Mouse (Mus musculus): ENCODE measurements at regions not wholly inside any gene's neighbourhood (a gene's known extent, or its start where the extent isn't known, plus 50 kb on each side); places are given as distances from the start of the nearest gene placed in this dataset.

DNA sequence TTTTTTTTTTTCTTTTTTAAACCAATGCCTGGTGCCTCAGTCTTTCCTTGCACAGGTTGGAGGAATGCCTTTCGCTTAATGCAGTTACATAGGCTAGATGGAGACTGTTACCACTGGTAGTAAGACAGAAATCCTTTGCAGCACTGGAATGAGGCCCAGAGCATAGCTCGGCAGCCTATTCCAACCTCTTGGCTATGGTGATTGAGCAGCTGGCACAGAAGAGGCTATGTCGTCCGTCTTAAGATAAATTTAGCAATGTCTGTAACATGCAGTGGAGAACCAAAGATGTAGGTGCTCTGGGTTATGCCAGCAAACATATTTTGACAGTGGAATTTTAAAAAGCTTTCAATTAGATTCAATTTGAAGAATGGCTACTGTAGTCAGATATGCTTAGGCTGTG, 343.2 kb upstream of the Fam98a start:
- no peak for DNase-seq (ENCODE audit: low read depth)

DNA sequence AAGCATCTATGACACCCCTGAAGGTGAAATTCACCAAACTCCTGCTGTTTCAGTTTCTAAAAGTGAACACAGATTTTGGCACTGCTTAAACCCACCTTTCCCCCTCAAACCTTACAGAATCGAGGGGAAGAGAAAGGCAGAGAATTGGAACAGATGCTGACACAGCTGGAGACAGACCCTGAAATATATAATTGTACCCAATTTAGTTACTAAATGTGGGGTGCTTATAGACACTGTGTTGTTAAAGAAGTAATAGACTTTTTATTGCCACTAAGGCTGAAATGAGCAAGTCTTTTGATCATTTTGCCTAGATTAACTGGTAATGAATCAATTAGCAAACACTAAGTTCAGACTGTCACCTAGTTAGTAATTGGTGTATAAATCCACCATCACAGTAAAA, 341.8 kb upstream of the Fam98a start:
- no peak for DNase-seq (ENCODE audit: low read depth)

DNA sequence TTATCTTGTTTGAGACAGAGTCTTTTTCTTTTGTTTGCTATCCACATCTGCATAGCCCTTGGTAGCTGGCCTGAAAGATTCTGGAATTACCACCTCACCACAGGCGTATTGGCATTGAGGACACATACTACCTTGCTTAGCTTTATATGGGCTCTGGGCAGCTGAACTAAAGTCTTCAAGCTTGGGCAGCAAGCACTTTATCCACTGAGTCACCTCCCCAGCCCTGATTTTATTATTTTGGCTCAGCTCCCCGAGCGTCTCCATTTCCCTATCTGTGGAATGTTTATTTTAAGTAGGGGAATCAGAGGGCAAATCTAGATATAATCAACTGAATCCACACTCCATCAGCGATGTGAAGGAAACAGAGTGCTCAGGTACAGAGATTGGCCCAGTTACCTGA, 340.4 kb upstream of the Fam98a start:
- DNase-seq (ENCODE audit: low read depth), result no peak

GRCm38 (mm10) chr17:75891564-75891963, 339.8 kb upstream of the Fam98a start:
- DNase-seq (ENCODE audit: low read depth), result no peak

DNA sequence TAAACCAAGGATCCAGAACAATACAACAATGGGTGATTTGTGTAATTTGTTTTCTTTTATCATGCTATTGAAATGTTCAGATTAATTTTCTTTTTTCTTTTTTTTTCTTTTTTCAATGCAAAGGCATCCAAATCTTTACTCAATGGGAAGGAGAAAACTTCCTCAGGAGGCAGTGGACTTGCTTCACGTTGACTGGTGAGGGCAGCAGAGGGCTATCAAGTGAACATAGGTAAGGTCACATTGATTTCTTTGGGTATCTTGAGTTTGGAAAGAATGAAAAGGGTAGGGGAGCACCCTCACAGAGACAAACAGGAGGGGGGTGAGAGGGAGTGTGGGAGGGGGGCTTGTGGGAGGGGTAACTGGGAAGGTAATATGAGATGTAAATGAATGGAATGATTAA, 326.1 kb upstream of the Fam98a start:
- no peak for DNase-seq (ENCODE audit: low read depth)

DNA sequence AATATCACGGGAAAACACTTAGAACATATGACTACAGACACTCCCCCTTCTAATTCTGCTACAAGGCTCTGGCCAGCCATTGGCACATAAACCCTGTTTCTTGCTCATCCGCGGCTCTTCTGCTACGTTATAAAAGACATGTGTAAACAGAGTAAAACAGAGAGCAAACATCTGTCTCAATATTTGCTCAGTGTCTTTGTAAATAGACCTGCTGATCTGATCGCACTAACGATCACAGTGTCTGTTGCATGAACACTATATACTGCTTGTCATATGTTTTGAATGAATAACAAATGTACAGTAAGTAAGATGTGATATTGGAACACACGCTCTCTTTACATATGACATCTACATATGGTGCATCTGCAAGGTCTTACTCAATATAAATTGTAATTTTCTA, 325.1 kb upstream of the Fam98a start:
- DNase-seq (ENCODE audit: low read depth), result no peak

- no peak for DNase-seq (ENCODE audit: low read depth)
These were observed 322.8 kb upstream of the Fam98a start for GRCm38 (mm10) chr17:75874535-75874934.

DNA sequence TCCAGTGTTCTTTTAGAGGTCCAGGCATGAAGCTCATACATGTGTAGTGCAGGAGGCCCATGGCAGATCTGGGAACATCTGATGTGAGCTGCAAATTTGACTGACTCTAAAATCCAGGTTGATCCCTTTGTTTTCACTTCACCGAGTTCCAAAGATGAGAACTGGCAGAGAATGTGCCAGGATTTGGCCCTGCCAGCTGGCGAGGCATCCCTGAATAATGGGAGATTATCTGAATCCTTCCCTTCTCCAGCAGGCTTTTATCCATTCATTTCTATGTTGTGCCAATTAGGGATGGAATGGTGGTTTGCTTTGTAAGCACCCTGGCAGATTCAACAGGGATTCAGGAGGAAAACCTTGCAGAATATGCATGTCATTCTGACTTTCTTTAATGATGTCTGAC, 318.7 kb upstream of the Fam98a start:
- no peak for DNase-seq (ENCODE audit: low read depth)

GRCm38 (mm10) chr17:75857015-75857414, 305.3 kb upstream of the Fam98a start:
- no peak for DNase-seq (ENCODE audit: low read depth)

GRCm38 (mm10) chr17:75815997-75816626, 264.4 kb upstream of the Fam98a start:
- no peak for DNase-seq (ENCODE audit: low read depth)

GRCm38 (mm10) chr17:75812163-75812562, 260.4 kb upstream of the Fam98a start:
- DNase-seq (ENCODE audit: low read depth), result no peak

DNA sequence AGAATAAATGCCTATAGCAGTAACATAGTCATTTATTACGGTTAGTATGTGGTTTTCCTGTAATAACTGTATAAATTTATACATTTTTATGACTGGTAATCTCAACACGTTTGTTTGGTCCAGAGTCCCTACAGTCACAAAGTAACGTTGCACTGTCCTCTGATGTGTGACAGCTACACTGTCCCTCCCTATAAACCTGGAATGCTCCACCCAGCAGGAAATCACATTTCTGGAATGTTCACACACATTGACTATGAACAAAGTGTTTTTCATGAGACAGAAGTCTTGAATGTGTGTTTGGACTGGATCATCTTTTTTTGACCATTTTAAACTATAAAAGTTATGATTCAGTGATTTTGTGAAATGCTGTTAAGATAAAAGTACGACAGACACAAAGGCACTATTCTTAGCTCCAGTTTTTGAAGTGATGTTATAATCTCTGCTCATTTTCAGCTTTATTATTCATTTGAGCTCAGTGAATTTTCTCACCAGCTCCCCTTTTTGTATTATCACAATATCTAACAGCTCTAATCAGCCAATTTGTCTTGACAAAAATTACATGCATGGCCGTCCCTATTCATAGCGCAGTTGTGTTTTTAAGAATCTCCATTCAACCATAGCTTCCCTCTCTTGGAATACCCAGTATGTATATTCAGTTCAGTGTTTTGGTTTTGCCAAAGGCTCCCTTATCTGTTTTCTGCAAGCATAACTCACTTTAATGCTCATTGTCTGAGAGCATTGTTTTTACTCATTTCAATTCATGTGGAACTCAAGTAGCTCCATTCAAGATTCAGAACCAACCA, 257.0 kb upstream of the Fam98a start:
- DNase-seq (ENCODE audit: low read depth), result no peak

GRCm38 (mm10) chr17:75808025-75808424, 256.3 kb upstream of the Fam98a start:
- DNase-seq (ENCODE audit: low read depth), result no peak

GRCm38 (mm10) chr17:75804358-75804757, 252.6 kb upstream of the Fam98a start:
- DNase-seq (ENCODE audit: low read depth), result no peak

DNA sequence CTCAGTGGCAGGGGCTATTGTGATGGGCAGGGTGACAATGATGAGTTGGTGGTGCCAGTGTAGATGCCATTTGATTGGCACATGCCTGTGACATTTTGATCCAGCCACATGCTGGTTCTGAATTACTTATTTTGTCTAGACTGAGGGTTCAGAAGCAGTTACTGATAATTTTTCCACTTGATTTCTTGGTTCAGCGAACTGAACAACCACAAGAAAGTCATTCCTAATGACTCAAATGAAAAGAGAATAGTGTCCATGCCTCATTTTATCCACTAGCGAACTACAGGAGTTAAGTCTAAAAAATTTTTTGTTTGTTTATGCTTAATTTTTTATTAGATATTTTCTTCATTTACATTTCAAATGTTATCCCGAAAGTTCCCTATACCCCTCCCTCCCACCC, 244.6 kb upstream of the Fam98a start:
- no peak for DNase-seq (ENCODE audit: low read depth)

GRCm38 (mm10) chr17:75795772-75796171, 244.0 kb upstream of the Fam98a start:
- DNase-seq (ENCODE audit: low read depth), result no peak

DNA sequence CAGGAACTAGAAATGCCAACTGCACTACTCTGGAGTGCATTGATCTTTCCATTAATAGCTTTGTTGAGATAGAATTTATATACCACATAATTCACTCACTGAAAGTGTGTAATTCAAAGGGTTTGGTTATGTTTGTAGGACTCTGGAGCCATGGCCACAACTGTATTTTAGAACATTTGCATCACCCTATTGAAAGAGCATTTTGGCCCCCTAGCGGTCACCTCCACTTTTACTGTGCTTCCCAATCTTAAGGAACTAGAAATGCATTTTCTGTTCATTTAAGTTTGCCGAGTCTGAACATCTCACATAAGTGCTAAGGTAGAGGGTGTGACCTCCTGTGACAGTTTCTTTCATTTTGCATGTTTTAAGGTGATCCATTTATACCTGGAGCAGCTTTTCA, 228.0 kb upstream of the Fam98a start:
- DNase-seq (ENCODE audit: low read depth), result no peak

GRCm38 (mm10) chr17:75776611-75777010, 224.9 kb upstream of the Fam98a start:
- no peak for DNase-seq (ENCODE audit: low read depth)

GRCm38 (mm10) chr17:75775518-75775917, 223.8 kb upstream of the Fam98a start:
- DNase-seq (ENCODE audit: low read depth), result no peak

DNA sequence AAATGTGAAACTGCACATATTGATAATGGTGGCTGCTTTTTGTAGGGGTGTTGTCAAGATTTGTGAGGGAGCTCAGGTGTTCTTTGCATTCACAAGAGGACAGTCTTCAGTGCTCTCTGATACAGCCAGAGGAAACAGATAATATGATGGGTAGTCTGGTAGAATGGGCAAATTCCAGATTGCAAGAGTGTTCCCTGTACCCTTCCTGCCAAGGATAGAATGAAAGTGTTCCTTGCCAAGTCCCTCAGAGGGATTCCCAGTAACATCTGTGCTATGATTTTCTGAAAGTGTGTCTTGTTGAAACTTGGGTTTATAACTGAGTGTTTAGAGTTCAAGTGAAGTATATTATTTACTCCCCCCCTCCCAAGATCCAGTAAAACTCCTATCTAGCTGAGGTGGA, 221.1 kb upstream of the Fam98a start:
- no peak for DNase-seq (ENCODE audit: low read depth)

GRCm38 (mm10) chr17:75768654-75769053, 216.9 kb upstream of the Fam98a start:
- no peak for DNase-seq (ENCODE audit: low read depth)

- DNase-seq (ENCODE audit: low read depth), result no peak
These were observed 211.6 kb upstream of the Fam98a start for GRCm38 (mm10) chr17:75763391-75763790.

DNA sequence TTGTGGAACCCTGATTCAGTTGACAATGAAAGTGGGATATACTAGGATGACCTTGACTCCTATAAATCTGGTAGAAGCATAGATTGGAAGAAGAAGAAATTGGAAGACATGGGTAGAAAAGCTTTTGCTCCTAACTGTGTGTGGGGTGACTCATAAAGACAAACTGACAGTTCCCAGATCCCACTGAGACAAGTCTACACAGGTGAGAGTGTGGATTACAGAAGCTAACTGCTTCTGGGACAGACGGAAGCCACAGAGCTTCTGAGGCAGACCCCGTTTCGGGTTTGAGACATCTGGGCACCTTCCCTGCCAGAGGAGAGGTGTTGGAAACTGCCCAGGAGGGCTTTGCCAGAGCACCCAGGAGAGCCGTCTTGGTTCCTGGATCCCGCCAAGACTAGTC, 204.7 kb upstream of the Fam98a start:
- DNase-seq (ENCODE audit: low read depth), result no peak

DNA sequence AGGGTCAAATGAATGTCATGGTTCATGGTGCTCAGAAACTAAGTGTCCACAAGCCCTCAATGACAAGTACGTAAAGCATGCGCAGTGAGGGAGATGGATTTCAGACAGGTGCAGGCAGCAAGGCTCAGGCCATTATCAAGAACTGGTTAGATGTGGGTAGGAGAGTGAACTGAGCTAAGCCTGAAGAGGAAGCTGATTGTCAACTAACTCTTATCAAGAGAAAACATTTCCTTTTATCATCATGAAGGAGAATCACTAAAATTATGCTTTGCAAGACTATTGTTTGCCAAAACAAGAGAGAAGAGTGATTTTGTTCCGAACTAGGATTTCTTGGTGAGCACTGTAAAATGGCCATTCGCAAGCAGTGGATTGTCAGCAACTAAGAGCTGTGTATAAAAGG, 164.7 kb upstream of the Fam98a start:
- no peak for DNase-seq (ENCODE audit: low read depth)
